In genomic region chr6:116262824-116263223, GRCm38 (mm10) we compare ENCODE assay signal across 24 mouse cellular contexts. TPM values are rescaled to one million over a fixed set of nuclear protein-coding genes. Genes with fewer than 3 reads are reported as not detected.
DNase-seq lines count a peak whose midpoint lies in the region; ATAC-seq and TF ChIP-seq lines count a peak whose summit lies in the region.
"Had no signal": no experiment of that assay in that cellular context is flagged by ENCODE, and none has a peak within 500 bp of the region (broad histone marks: within the 10 kb centered on the region; RNA-seq: fewer than 3 reads in every experiment).

No protein-coding gene starts in this region.

- H3K9me3 ChIP-seq in liver, embryonic 12.5 days (replicated peaks): no peaks in the 10 kb centered on the region
- H3K9me3 ChIP-seq in liver, embryonic 11.5 days (ENCODE audit: control insufficient read depth, low read length): no peaks in the 10 kb centered on the region
- no peaks in the 10 kb centered on the region for H3K9me3 ChIP-seq in midbrain, embryonic 11.5 days (ENCODE audit: control insufficient read depth, low read length)
- no peaks in the 10 kb centered on the region for H3K9me3 ChIP-seq in midbrain, postnatal 0 days (ENCODE audit: low read length)
- H3K9me3 ChIP-seq in MEL (replicated peaks; ENCODE audit: insufficient read depth, low read length): no peaks in the 10 kb centered on the region
- H3K9me3 ChIP-seq: embryonic facial prominence, embryonic 10.5 days; embryonic facial prominence, embryonic 12.5 days; forebrain, embryonic 13.5 days; forebrain, embryonic 15.5 days; G1E had no signal

- no peak for ATAC-seq in liver, embryonic 12.5 days
- no peak for ATAC-seq in liver, embryonic 11.5 days (replicated peaks; ENCODE audit: low FRiP score)
- ATAC-seq in midbrain, embryonic 11.5 days (ENCODE audit: low FRiP score): no peak
- no peak for ATAC-seq in midbrain, postnatal 0 days (ENCODE audit: low FRiP score)
- ATAC-seq: activated CD4-positive, CD25-positive, alpha-beta regulatory T cell, adult 4 months; CD4-positive, CD25-positive, alpha-beta regulatory T cell, adult 4 months; forebrain, embryonic 13.5 days; forebrain, embryonic 15.5 days; forebrain, postnatal 0 days; Patski had no signal

- H3K79me2 ChIP-seq in MEL (ENCODE audit: control insufficient read depth, insufficient read depth, low read length, poor library complexity): peaks cover 4% of the 10 kb centered on the region

- WGBS in liver, embryonic 12.5 days (ENCODE audit: insufficient replicate concordance): 73% methylated on average over 1 of the region's 1 CpGs
- WGBS in liver, embryonic 11.5 days: 83% methylated on average over 1 of the region's 1 CpGs
- WGBS in midbrain, embryonic 11.5 days: 84% methylated on average over 1 of the region's 1 CpGs
- 84% methylated on average over 1 of the region's 1 CpGs for WGBS in midbrain, postnatal 0 days

- no peak for TF ChIP-seq RAD21 in MEL (IDR thresholded peaks at IDR 0.05; ENCODE audit: low read depth, low read length)

- H3K4me3 ChIP-seq in liver, embryonic 12.5 days: no peak overlapping the region
- H3K4me3 ChIP-seq in liver, embryonic 11.5 days (ENCODE audit: low read depth, low read length): no peak overlapping the region; the same call in 1 of the 2 replicates
- no peak overlapping the region for H3K4me3 ChIP-seq in midbrain, embryonic 11.5 days (ENCODE audit: low read depth, low read length)
- no peak overlapping the region for H3K4me3 ChIP-seq in midbrain, postnatal 0 days (ENCODE audit: low read depth, low read length)
- no peak overlapping the region for H3K4me3 ChIP-seq in MEL (ENCODE audit: control insufficient read depth in 1 of 2, insufficient read depth in 1 of 2, low read depth in 2 of 2, low read length in 2 of 2)

- peaks cover 35% of the 10 kb centered on the region for H3K36me3 ChIP-seq in liver, embryonic 12.5 days
- no peaks in the 10 kb centered on the region; the same call in 1 of the 2 replicates for H3K36me3 ChIP-seq in liver, embryonic 11.5 days (ENCODE audit: control insufficient read depth, insufficient read depth, low read length)
- no peaks in the 10 kb centered on the region for H3K36me3 ChIP-seq in midbrain, embryonic 11.5 days (ENCODE audit: control insufficient read depth, insufficient read depth, low read length)
- H3K36me3 ChIP-seq in midbrain, postnatal 0 days (ENCODE audit: insufficient read depth, low read length): peaks cover 19% of the 10 kb centered on the region
- H3K36me3 ChIP-seq in MEL (ENCODE audit: control insufficient read depth in 1 of 2, insufficient read depth in 2 of 2, low read length in 2 of 2): peaks cover 0 to 19% of the 10 kb centered on the region in 2 experiments; a peak in 2 of 4 replicates

- TF ChIP-seq POLR2A in MEL (IDR thresholded peaks at IDR 0.05; ENCODE audit: control insufficient read depth in 1 of 2, insufficient read depth in 1 of 2, low read depth in 1 of 2, low read length in 2 of 2, poor library complexity in 1 of 2): no peak

- no peaks in the 10 kb centered on the region for H3K27me3 ChIP-seq in liver, embryonic 12.5 days (replicated peaks)
- no peaks in the 10 kb centered on the region for H3K27me3 ChIP-seq in liver, embryonic 11.5 days (replicated peaks; ENCODE audit: control insufficient read depth, insufficient read depth, low read length)
- H3K27me3 ChIP-seq in midbrain, embryonic 11.5 days (ENCODE audit: control insufficient read depth, insufficient read depth, low read length): no peaks in the 10 kb centered on the region
- H3K27me3 ChIP-seq in midbrain, postnatal 0 days (ENCODE audit: insufficient read depth, low read length): no peaks in the 10 kb centered on the region
- no peaks in the 10 kb centered on the region for H3K27me3 ChIP-seq in MEL (ENCODE audit: control insufficient read depth in 1 of 2, insufficient read depth in 2 of 2, low read length in 2 of 2)
- H3K27me3 ChIP-seq: CH12.LX; embryonic facial prominence, embryonic 12.5 days; forebrain, embryonic 13.5 days; forebrain, embryonic 15.5 days; Patski had no signal

- peaks cover 37% of the 10 kb centered on the region for H3K4me1 ChIP-seq in liver, embryonic 12.5 days
- peaks cover 10% of the 10 kb centered on the region for H3K4me1 ChIP-seq in liver, embryonic 11.5 days (replicated peaks; ENCODE audit: control insufficient read depth, insufficient read depth, low read length)
- H3K4me1 ChIP-seq in midbrain, embryonic 11.5 days (ENCODE audit: control insufficient read depth, insufficient read depth, low read length): peaks cover 17% of the 10 kb centered on the region
- H3K4me1 ChIP-seq in midbrain, postnatal 0 days (ENCODE audit: insufficient read depth, low read length): no peaks in the 10 kb centered on the region; the same call in 1 of the 2 replicates
- peaks cover 0 to 15% of the 10 kb centered on the region in 2 experiments; a peak in 3 of 4 replicates for H3K4me1 ChIP-seq in MEL (ENCODE audit: control insufficient read depth in 1 of 2, insufficient read depth in 2 of 2, low read length in 2 of 2)

- DNase-seq in liver, embryonic 11.5 days (ENCODE audit: low spot score): no peak
- DNase-seq in midbrain, embryonic 11.5 days (ENCODE audit: low spot score, missing footprints): peak; percentile 49
- DNase-seq in midbrain, postnatal 0 days (ENCODE audit: low spot score): no peak
- DNase-seq in MEL (ENCODE audit: low read depth, low spot score): peak; percentile 50
- no peak for DNase-seq in MN1 (ENCODE audit: low spot score)
- DNase-seq: adrenal gland, adult 8-10 months; adrenal gland, postnatal 14 days; adrenal gland, postnatal 36 days; B cell, adult 2 months; cerebellum, adult 11-12 months; cerebellum, adult 2 months; cerebellum, adult 9-10 months; cerebellum, postnatal 25 days; forebrain, postnatal 0 days had no signal

- TF ChIP-seq EP300 in MEL (IDR thresholded peaks at IDR 0.05; ENCODE audit: low read depth in 1 of 2, low read length in 2 of 2): peak; percentile 49 to 53; a peak in 2 of 4 replicates

- no peak overlapping the region for H3K4me2 ChIP-seq in liver, embryonic 12.5 days
- H3K4me2 ChIP-seq in liver, embryonic 11.5 days: no peak overlapping the region
- H3K4me2 ChIP-seq in midbrain, embryonic 11.5 days: no peak overlapping the region
- no peak overlapping the region for H3K4me2 ChIP-seq in midbrain, postnatal 0 days (ENCODE audit: low read depth, low read length, poor library complexity, severe bottlenecking)
- H3K4me2 ChIP-seq: forebrain, embryonic 13.5 days; forebrain, embryonic 15.5 days had no signal

- H3K9ac ChIP-seq in liver, embryonic 12.5 days: no peak overlapping the region
- no peak overlapping the region for H3K9ac ChIP-seq in liver, embryonic 11.5 days (ENCODE audit: low read depth, low read length)
- no peak overlapping the region for H3K9ac ChIP-seq in midbrain, embryonic 11.5 days (ENCODE audit: low read length)
- no peak overlapping the region for H3K9ac ChIP-seq in midbrain, postnatal 0 days (replicated peaks; ENCODE audit: low read length, poor library complexity, severe bottlenecking)
- no peak overlapping the region for H3K9ac ChIP-seq in MEL (ENCODE audit: control insufficient read depth, low read depth, low read length, poor library complexity, severe bottlenecking)
- H3K9ac ChIP-seq: embryonic facial prominence, embryonic 12.5 days; forebrain, embryonic 13.5 days; forebrain, embryonic 15.5 days; forebrain, postnatal 0 days had no signal

- no peak for TF ChIP-seq CTCF in midbrain, postnatal 0 days (IDR thresholded peaks at IDR 0.05)
- TF ChIP-seq CTCF in MEL (IDR thresholded peaks at IDR 0.05 in 2 of 3, conservative IDR thresholded peaks at IDR 0.05 in 1 of 3; ENCODE audit: control insufficient read depth in 1 of 3, insufficient read depth in 1 of 3, low read depth in 2 of 3, low read length in 3 of 3, poor library complexity in 1 of 3, severe bottlenecking in 1 of 3): no peak

- H3K27ac ChIP-seq in liver, embryonic 12.5 days: peak overlapping the region; percentile 64; the same call in 1 of the 2 replicates
- no peak overlapping the region for H3K27ac ChIP-seq in liver, embryonic 11.5 days (ENCODE audit: low read depth, low read length)
- no peak overlapping the region for H3K27ac ChIP-seq in midbrain, embryonic 11.5 days (ENCODE audit: low read depth, low read length)
- H3K27ac ChIP-seq in midbrain, postnatal 0 days (ENCODE audit: low read depth, low read length): no peak overlapping the region
- peak overlapping the region; percentile 82 for H3K27ac ChIP-seq in MEL (ENCODE audit: control insufficient read depth, low read depth, low read length)
- H3K27ac ChIP-seq: embryonic facial prominence, embryonic 12.5 days; forebrain, embryonic 13.5 days; forebrain, embryonic 15.5 days had no signal

TF ChIP-seq in MEL, 35 proteins besides CTCF, POLR2A, EP300 and RAD21 (continues in another document):
- TF ChIP-seq CHD1 (IDR thresholded peaks at IDR 0.05; ENCODE audit: low read depth, low read length) (no peak), USF2 (IDR thresholded peaks at IDR 0.05; ENCODE audit: borderline replicate concordance in 1 of 2, insufficient read depth in 1 of 2, low read depth in 1 of 2, low read length in 2 of 2) (no peak), NELFE (IDR thresholded peaks at IDR 0.05; ENCODE audit: low read depth, low read length) (no peak), SIN3A (IDR thresholded peaks at IDR 0.05; ENCODE audit: low read length) (no peak), BHLHE40 (IDR thresholded peaks at IDR 0.05; ENCODE audit: borderline replicate concordance, low read depth, low read length) (no peak), ZNF384 (IDR thresholded peaks at IDR 0.05; ENCODE audit: low read depth, low read length) (no peak)

RNA-seq across cellular contexts. Expression of gene Zfand4, which starts 1.2 kb away (rescaled TPM):
- polyA plus RNA-seq in liver, embryonic 12.5 days (2016; fragmentation: Nextera tagmentation; extraction: Ambion mirVana): 6.1 and 6.6 TPM in 2 replicates
- polyA plus RNA-seq in liver, embryonic 11.5 days (2014; fragmentation: Nextera tagmentation; extraction: Ambion mirVana): 7.3 and 7.9 TPM in 2 replicates
- polyA plus RNA-seq in midbrain, embryonic 11.5 days (2014; fragmentation: Nextera tagmentation; extraction: Ambion mirVana): 13.3 and 14.3 TPM in 2 replicates
- total RNA-seq in midbrain, postnatal 0 days (2014; rRNA removed): 5.8 and 9.1 TPM in 2 replicates
- 5.8 and 6.8 TPM in 2 replicates for polyA plus RNA-seq in midbrain, postnatal 0 days (2015; fragmentation: Nextera tagmentation; extraction: Ambion mirVana)
- total RNA-seq in MEL (2012; rRNA removed): 4.3 and 4.4 TPM in 2 replicates
- 1 to 10 TPM in 1 of 2 experiments, not detected in 1; 5.5 TPM for polyA plus RNA-seq in MEL (2012; ENCODE audit: insufficient read depth in 1 of 2, insufficient read length in 2 of 2, low read depth in 1 of 2, low replicate concordance in 2 of 2, missing spikeins in 1 of 2)

RNA-seq across cellular contexts. Expression of gene Washc2, which starts 55.0 kb away (rescaled TPM):
- polyA plus RNA-seq in liver, embryonic 12.5 days (2016; fragmentation: Nextera tagmentation; extraction: Ambion mirVana): 18.7 and 18.9 TPM in 2 replicates
- 30.1 and 31.8 TPM in 2 replicates for polyA plus RNA-seq in liver, embryonic 11.5 days (2014; fragmentation: Nextera tagmentation; extraction: Ambion mirVana)
- polyA plus RNA-seq in midbrain, embryonic 11.5 days (2014; fragmentation: Nextera tagmentation; extraction: Ambion mirVana): 53.9 and 56.3 TPM in 2 replicates
- total RNA-seq in midbrain, postnatal 0 days (2014; rRNA removed): 79.5 and 85.2 TPM in 2 replicates
- 65.5 and 68.3 TPM in 2 replicates for polyA plus RNA-seq in midbrain, postnatal 0 days (2015; fragmentation: Nextera tagmentation; extraction: Ambion mirVana)
- total RNA-seq in MEL (2012; rRNA removed): 25.3 and 28.6 TPM in 2 replicates
- polyA plus RNA-seq in MEL (2012; ENCODE audit: insufficient read depth in 1 of 2, insufficient read length in 2 of 2, low read depth in 1 of 2, low replicate concordance in 2 of 2, missing spikeins in 1 of 2): 10 to 100 TPM in 1 of 2 experiments, not detected in 1; 38.3 TPM

Comparison
In these comparisons a context has a peak if more than half of its experiments do, and no peak if none do; other contexts are left out.
1. H3K27ac ChIP-seq: peak in liver, embryonic 12.5 days (single experiment) and MEL (single experiment); none in liver, embryonic 11.5 days (single experiment), midbrain, embryonic 11.5 days (single experiment) and midbrain, postnatal 0 days (single experiment).
2. DNase-seq: peak in midbrain, embryonic 11.5 days (single experiment) and MEL (single experiment); none in liver, embryonic 11.5 days (single experiment), midbrain, postnatal 0 days (single experiment) and MN1 (single experiment).